Mouse (Mus musculus) stomach, postnatal 0 days (tissue): ENCODE data around the gene Dph6.

ENCODE experiments used
- CTCF ChIP-seq: IDR thresholded peaks from 2 replicates; pipeline ENCODE4 v1.5.1; 2016; ENCODE audit warnings: antibody characterized with exemption, low read depth, mild to moderate bottlenecking, moderate library complexity
- EP300 ChIP-seq: optimal IDR thresholded peaks from 2 replicates; pipeline ENCODE3; 2016; ENCODE audit warnings: antibody characterized with exemption

- TF ChIP-seq CTCF (no peak), EP300 (no peak)
Observed at GRCm38 (mm10) chr2:114624683-114625082, 30.1 kb downstream of the Dph6 start.
